Mouse (Mus musculus): ENCODE data around the gene Tmem220. TPM values are rescaled to one million over a fixed set of nuclear protein-coding genes. Genes with fewer than 3 reads are reported as not detected.
"Not testable (repeated sequence)": the region's sequence is repeated elsewhere in the genome, so short reads cannot be mapped to it uniquely, and the experiment has no call there.

The Tmem220 gene
- polyA plus RNA-seq, 1 experiment = 5.3 TPM

DNA sequence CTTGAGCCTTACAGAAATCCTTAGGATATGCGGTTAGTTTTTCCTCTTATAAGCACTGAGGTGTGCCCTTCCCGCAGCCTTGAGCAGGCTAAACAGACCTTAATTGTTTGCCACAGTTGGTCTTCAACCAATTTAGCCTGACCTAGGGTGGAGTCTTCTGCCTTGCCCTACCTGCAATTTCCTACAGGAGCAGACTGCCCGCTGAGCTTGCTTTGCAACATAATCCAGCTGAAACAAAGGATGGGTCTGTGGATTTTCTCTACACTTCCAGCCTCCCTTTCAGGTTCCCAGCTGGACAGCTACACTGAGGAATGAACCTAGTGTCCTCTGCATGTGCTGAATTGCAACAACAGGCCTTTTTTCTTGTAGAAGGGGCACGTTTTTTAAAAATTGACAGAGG is 13.3 kb upstream of the Tmem220 start:
- WGBS = 41% methylated on average over 4 of the region's 4 CpGs
- DNase-seq (ENCODE audit: low read depth, low spot score) = no peak

DNA sequence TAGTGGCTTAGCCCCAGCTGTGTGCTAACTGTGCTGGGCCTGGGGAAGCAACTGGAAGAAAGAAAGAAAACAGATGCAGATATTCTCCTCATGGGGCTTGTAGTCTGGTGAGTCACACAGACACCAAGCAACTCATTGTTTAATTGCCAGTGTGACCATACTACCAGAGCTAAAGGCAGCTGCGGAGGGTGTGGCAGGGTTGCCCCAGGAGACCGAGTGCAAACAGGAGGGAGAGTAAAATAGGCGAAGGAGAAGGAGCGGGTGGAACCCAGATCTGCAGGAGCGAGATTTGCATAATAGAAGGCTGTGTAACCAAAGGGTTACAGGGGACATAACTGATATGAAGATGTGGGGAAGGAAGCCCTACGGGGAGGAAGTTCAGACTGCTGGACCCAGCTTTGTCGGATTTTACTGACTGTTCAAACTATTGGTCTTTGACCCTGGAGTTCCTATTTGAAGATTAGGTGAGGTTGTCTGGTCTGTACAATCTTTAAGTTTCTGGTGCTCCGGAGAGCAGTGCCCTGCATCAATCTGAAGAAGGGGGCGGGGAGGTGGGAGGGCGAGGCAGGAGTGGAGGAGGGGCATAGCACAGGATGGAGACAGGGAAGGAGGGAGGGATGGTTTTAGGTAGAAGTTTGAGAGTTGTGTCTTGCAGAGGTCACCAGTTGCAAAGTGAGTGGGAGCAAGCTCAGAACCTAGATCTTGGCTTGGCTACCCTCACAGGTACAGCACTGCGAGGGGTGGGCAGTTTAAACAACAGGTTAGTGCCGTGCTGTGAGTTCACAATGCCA is 7.0 kb upstream of the Tmem220 start:
- WGBS = 5% methylated on average over 12 of the region's 12 CpGs

DNA sequence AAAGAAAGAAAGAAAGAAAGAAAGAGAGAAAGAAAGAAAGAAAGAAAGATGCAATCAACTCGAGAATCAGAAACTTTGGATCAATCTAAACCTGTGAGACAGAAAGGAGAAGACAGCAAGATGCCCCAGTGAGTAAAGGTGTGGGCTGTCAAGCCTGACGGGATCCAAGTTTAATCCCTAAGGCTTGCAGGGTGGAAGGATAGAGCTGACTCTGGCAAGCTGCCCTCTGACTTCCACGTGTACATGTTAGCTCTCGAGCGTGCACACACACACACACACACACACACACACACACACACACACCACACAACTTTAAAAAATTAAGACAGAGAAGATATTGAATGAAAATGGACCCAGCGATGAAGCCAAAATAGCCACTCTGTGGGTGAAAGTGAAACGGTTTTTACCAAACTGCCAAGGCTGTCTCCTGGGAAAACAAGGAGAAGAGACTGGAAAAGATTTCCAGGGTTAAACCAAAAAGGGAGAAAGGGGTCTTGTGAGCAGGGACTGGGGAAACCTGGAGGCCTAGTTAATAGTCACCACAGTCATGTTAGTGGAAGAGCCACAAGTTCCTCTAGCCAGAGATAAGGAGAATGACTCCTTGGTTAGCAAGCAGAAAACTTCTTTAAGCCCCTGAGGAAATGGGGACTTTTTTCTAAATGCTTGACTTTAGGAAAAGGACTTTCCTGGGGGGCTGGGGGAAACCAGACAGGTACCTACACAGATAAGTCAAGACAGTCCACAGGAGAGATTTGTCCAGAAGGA is 5.1 kb upstream of the Tmem220 start:
- DNase-seq (ENCODE audit: low read depth, low spot score) = no peak
- WGBS = 36% methylated on average over 7 of the region's 7 CpGs

More for the DNA sequence above, 7.0 kb upstream of the Tmem220 start:
- peak; percentile 78 for DNase-seq (ENCODE audit: low read depth, low spot score)

DNA sequence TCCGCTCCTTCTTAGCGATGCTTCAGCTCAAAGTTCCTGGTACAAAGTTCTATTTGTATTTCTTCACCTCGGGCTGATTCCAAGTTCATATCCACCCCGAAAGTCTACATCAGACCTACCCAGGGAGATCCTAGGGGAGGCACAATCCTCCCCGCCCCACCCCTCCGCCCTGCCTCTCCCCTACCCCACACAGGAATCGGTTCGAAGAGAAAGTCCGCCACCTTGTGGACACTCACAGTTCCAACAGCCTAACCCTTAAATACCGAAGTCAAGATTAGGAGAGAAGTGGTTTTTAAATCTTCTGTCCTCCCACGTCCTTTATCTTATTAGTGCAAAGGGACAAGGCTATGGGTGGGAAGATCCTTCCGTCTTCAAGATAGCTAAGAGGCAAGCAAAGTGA is 4.0 kb upstream of the Tmem220 start:
- 3% methylated on average over 12 of the region's 12 CpGs for WGBS
- DNase-seq (ENCODE audit: low read depth, low spot score) = peak; percentile 71

DNA sequence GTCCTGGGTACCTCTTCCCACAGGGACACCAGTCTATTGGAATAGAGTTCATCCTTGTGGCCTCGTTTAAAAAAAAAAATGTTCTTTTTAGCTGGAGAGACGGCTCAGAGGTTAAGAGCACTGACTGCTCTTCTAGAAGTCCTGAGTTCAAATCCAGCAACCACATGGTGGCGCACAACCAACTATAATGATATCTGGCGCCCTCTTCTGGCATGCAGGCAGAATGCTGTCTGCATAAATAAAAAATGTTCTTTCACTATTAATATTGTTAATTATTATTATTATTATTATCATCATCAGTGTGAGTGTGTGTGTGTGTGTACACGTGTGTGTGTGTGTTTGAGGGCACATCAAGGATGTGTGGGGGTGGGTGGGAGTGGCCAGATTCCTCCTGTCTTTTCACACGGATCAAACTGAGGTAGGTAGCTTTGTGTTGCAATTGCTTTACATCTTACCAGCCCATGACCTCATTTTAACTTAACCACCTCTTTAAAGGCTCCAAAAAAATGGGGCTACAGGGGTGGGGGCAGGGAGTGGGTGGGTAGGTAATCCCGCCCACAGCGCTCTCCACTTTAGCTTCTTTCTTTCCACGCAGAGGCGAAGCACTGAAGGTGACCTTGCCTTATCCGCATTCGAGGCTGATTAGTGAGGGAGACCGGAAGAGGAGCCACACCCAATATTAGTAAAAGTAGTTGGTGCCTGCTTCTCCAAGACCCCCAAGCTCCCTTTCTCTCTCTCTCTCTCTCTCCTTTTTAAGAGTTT is 2.4 kb upstream of the Tmem220 start:
- 80% methylated on average over 13 of the region's 13 CpGs for WGBS
- no peak for DNase-seq (ENCODE audit: low read depth, low spot score)

DNA sequence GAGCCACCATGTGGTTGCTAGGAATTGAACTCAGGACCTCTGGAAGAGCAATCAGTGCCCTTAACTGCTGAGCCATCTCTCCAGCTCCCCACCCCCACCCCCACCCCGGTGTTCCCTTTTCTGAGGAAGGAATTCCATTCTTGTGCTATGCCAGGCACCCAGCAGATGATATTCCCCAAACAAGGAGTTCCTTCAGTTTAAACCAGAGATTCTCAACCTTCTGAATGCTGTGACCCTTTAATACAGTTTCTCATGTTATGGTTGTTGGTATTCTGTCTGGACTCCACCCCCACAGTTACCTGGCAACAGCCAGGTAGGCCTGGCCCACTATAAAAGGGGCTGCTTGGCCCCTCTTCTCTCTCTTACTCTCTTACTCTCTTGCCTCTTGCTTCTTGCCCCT is 1.8 kb upstream of the Tmem220 start:
- not testable (repeated sequence) for DNase-seq (ENCODE audit: low read depth, low spot score)
- 39% methylated on average over 1 of the region's 1 CpGs for WGBS

DNA sequence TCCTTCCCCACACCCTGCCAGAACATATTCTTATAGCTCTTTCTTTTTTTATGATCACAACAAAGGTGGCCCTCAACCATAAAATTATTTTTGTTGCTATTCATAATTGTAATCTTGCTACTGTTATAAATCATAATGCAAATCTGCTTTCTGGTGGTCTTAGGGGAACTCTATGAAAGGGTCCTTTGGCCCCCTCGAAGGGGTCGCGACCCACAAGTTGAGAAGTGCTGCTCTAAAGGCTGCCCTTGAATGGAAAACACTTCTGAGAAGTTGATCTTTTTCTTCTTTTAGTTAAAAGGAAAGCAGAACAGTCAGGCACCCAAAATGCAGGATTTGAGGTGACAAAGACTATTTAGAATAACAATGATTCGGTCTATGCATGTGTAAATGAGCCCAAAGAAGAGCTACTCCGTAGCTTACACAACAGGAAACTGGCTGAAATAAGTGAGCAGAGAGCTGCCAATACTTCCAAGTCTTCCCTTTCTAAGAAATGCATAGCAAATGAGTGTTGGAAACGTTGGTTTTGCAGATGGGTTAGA is 1.1 kb upstream of the Tmem220 start:
- WGBS = 61% methylated on average over 6 of the region's 6 CpGs
- no peak for DNase-seq (ENCODE audit: low read depth, low spot score)

DNA sequence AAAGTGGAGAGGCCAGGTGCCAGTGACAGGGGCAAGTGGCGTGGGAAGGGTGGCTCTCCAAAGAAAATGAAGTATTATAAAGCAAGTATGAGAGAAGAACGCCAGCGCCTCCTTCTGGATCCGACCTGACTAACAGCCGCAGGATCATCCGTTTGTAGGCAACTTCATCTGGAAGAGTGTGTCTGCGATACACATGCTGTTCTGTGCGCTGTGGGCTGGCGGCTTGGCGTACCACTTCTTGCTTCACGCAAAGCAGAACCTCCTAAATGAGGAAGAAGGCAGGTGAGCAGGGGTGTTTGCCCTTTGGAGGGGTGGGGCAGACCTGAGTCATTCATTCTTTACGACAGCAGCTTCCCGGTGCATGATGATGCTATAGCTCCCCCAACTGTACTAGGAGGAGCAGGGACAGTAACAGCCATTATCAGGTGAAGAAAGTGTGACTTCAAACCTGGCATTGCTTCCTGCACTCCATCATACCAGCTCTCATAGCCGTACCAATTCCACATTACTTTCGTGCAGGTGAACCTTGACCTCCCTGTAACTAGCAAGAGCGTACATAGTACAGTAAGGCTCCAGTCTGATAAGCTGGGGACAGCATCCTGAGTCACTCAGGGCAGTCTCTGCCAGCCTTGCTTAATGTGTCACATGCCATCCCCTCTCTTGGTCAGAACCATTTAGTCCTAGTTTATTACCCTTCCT is 6.1 kb downstream of the Tmem220 start:
- 27% methylated on average over 16 of the region's 16 CpGs for WGBS
- DNase-seq (ENCODE audit: low read depth, low spot score) = no peak

DNA sequence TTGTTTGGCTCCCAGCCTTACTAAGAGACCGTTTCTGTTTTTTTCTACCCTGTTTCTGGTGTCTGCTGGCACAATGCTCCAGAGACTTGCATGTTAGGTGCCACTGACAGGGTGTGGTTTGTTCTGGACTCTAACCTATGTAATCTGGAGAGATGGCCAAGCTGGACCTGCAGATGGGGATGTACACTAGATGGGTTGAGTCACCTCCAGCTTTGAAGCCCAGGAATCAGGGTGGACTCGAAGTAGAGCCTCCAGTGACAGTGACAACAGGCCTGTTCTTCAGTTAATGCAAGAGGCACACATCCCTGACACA is 6.6 kb downstream of the Tmem220 start:
- no peak for DNase-seq (ENCODE audit: low read depth, low spot score)
- WGBS = 15% methylated on average over 2 of the region's 2 CpGs

DNA sequence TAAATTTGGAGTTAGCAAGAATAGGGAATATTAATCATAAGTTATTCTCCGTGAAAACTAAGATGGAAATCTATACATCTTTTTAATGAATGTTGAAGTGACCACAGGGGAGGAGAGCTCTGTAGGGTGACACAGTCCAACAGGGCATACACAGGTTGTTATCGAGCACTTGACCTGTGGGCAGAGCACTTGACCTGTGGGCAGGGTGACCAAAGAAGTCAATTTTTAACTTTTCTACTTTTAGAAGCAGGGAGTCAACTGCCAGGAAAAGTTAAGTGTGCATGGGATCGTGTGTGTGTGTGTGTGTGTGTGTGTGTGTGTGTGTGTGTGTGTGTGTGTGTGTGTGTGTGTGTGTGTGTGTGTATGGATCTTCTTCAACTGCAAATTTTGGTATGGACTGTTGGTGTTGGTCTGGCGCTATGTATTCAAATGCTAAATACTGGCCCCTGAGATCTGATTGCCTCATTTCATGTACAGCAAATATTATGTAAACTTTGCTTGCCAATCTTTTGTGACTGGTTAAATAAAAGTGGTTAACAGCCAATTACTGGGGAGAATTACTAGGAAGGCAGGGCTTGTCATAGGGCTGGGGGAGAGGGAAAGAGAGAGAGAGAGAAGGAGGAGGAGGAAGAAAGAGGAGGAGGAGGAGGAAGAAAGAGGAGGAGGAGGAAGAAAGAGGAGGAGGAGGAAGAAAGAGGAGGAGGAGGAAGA is 10.0 kb downstream of the Tmem220 start:
- DNase-seq (ENCODE audit: low read depth, low spot score) = no peak
- 48% methylated on average over 4 of the region's 4 CpGs for WGBS

DNA sequence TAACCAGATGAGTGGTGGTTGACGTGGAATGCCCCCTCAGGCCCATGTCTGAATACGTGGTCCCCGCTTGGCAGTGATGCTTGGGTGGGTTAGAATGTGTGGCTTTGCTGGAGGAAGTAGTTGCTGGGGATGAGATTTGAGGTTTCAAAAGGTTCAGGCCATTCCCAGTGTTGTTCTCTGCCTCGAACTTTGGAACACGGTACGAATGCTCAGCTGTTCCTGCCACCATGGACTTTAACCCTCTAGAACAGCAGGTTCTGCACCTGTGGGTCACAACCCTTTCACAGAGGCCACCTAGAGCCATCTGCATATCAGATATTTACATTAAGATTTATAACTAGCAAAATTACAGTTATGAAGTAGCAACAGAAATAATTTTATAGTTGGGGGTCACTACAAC is 11.3 kb downstream of the Tmem220 start:
- 72% methylated on average over 6 of the region's 6 CpGs for WGBS
- DNase-seq (ENCODE audit: low read depth, low spot score) = no peak

DNA sequence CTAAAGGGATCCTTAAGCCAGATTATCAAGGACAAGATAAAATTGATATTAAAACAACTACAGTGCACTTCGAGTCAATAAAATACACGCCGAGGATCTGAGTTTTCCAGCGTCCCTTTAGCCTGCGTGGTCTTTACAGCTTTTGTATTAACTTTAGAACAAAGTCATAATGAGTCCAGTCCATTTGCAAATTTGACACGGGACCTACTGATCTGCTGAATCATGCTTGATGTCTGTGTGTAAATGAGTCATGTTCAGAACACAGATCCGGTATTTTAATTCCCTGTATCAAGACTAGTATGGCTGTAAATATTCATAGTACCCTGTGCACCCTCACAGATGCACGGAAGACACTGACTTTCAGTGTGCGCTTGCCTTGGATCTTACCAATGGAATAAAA is 11.9 kb downstream of the Tmem220 start:
- WGBS = 87% methylated on average over 9 of the region's 9 CpGs
- DNase-seq (ENCODE audit: low read depth, low spot score) = no peak

DNA sequence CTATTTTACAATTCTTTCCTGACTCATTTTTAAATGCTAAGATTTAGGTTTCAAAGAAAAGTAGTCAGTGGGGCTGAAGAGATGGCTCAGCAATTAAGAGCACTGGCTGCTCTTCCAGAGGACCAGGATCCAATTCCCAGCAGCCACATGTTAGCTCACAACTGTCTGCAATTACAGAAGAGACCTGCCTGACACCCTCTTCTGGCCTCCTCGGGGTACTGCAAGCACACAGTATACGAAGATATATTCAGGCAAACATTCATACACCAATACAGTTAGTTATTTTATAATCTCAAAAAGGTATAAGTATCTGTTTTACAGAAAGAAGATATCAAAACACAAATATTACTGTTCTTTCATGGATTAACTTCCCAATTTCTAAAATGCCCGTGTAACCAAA is 14.8 kb downstream of the Tmem220 start:
- 91% methylated on average over 3 of the region's 3 CpGs for WGBS

DNA sequence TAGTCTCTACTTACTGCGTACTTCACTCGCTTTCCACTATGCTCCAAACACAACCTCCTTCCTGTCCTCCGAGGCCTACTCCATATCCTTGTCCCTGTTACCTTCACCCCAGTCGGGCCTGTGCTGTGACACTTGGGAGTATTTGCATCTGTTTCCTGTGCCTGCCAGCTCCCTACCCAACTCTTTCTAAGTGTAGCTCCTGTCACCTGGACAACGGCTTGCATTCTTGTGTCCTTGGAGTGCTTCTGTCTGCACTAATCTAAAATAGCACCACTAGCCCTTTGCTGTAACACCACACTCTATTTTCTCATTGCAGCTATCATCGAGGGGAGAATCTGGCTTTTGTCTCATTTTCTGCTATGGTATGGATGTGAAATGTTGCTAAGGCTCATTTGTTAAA is 15.5 kb downstream of the Tmem220 start:
- DNase-seq (ENCODE audit: low read depth, low spot score) = no peak
- 94% methylated on average over 6 of the region's 6 CpGs for WGBS

More for the DNA sequence above, 14.8 kb downstream of the Tmem220 start:
- no peak for DNase-seq (ENCODE audit: low read depth, low spot score)

DNA sequence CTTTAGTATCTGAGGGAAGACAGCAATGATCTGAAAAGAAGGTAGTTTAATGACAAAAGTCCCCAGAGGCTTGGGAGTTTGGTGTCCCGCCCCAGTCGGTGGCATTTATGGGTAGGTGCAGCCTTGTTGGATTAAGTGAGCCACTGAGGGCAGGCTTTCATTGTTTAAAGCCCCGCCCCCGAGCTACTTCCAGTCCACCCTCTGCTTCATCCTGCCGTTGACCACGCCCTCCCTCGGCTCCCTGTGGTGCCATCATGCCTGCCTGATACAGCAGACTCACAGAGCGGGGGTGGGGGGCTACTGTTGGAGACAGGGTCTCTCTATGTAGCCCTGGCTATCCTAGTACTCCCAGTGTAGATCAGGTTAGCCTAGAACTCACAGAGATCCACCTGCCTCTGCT is 18.1 kb downstream of the Tmem220 start:
- WGBS = 41% methylated on average over 8 of the region's 8 CpGs
- DNase-seq (ENCODE audit: low read depth, low spot score) = peak; percentile 50

DNA sequence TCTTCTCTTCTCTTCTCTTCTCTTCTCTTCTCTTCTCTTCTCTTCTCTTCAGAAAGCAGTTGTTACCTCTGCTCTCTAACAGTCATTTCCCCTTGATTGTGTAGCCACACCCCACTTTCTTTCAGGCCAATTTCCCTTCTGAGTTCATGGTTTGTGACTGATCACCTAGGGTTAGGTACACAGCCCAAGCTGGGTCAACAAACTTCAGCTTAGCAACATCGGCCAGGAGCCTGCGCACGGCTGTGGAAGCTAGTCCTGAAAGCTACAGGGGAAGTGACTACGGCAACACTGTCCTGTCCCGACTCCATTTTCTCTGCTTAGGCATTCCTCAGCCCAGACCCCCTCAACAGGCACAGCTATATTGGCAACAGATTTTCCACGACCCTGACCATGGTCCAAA is 20.0 kb downstream of the Tmem220 start:
- 31% methylated on average over 6 of the region's 6 CpGs for WGBS
- DNase-seq (ENCODE audit: low read depth, low spot score) = peak; percentile 90

DNA sequence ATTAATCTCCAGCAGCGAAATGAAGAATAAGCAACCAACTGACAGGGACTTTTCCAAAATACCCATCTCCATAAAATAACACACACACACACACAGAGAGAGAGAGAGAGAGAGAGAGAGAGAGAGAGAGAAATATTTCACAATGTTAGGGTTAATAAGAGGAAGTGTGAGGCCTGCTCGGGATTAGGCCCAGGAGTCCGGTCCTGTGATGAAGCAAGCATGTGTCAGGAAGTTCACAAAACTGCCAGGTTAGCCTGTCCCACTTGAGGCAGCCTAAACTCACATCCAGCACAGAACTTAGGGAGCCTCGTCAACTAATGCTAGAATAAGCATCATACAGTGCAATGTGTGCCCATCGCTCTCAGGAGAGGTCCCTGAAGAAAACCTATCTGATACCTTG is 22.2 kb downstream of the Tmem220 start:
- WGBS = 84% methylated on average over 5 of the region's 5 CpGs
- no peak for DNase-seq (ENCODE audit: low read depth, low spot score)

DNA sequence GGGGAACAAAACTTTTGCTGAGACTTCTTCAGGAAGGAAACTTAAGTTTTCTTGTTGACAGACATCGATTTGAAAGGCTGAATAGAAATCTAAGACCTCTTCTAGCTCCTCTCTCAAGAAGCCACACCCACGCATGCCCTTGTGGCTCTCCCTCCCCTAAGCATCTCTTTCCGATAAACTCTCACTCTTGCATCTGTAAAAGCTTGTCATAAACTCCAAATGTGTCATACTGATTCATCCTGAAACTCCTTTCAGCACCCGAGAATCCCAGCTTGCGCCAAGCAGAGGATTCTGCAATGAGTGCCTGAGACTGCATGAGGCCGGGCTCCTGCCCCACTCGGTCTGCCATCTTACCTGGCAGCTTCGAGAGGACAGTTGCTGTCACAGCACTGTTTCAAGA is 23.5 kb downstream of the Tmem220 start:
- 81% methylated on average over 8 of the region's 8 CpGs for WGBS
- DNase-seq (ENCODE audit: low read depth, low spot score) = no peak

DNA sequence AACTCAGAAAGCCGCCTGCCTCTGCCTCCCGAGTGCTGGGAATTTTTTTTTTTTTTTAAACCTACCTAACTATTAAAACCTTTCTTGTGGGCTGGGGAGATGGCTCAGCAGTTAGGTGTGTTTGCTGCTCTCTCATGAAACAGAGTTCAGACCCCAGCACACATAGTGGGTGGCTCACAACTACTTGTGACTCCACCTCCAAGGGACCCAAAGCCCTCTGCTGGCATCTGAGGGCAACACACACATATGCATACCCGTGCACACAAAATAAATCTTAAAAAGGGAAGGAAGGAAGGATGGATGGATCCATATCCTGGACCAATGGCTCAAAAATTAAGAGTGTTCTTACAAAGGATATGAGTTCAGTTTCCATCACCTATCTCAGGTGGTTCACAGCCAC is 24.3 kb downstream of the Tmem220 start:
- DNase-seq (ENCODE audit: low read depth, low spot score) = no peak
- WGBS = 84% methylated on average over 3 of the region's 3 CpGs

Measured in large intestine, adult 2 months (tissue).